Mouse (Mus musculus): ENCODE data around the gene Inafm2.

- no peak for TF ChIP-seq CTCF (IDR thresholded peaks at IDR 0.05; ENCODE audit: borderline replicate concordance, extremely low read depth, insufficient read depth, insufficient read length)
- no peak for TF ChIP-seq POLR2A (IDR thresholded peaks at IDR 0.05; ENCODE audit: borderline replicate concordance, extremely low read depth, insufficient read depth, insufficient read length, poor library complexity, severe bottlenecking)
These were observed 16.4 kb upstream of the Inafm2 start for GRCm38 (mm10) chr2:118729194-118729593.

Measured in brain, embryonic 14.5 days (tissue).